Mouse (Mus musculus): ENCODE data around the gene Fbxl19.
"Not testable (repeated sequence)": the region's sequence is repeated elsewhere in the genome, so short reads cannot be mapped to it uniquely, and the experiment has no call there.

Gene Fbxl19

GRCm38 (mm10) chr7:127732066-127732465, 12.3 kb upstream of the Fbxl19 start, which contains the start of gene Ctf2:
Ctf2 (minus strand) TSS chr7:127732166.
- DNase-seq: not testable (repeated sequence)

GRCm38 (mm10) chr7:127745251-127745651, 908 bp downstream of the Fbxl19 start:
- DNase-seq: peak; percentile 88

- peak; percentile 75 for DNase-seq
These were observed 1.5 kb downstream of the Fbxl19 start for GRCm38 (mm10) chr7:127745652-127746493.

- peak; percentile 40 for DNase-seq
These were observed 2.5 kb downstream of the Fbxl19 start for GRCm38 (mm10) chr7:127746494-127747491.

- DNase-seq: no peak
These were observed 3.4 kb downstream of the Fbxl19 start for GRCm38 (mm10) chr7:127747559-127748234.

GRCm38 (mm10) chr7:127748235-127748560, 3.9 kb downstream of the Fbxl19 start:
- DNase-seq: no peak

GRCm38 (mm10) chr7:127750131-127751127, 6.1 kb downstream of the Fbxl19 start:
- DNase-seq: no peak

GRCm38 (mm10) chr7:127751619-127752018, 7.3 kb downstream of the Fbxl19 start:
- DNase-seq: no peak

GRCm38 (mm10) chr7:127752069-127752468, 7.7 kb downstream of the Fbxl19 start:
- DNase-seq: no peak

GRCm38 (mm10) chr7:127753158-127753557, 8.8 kb downstream of the Fbxl19 start:
- no peak for DNase-seq

- DNase-seq: no peak
These were observed 9.4 kb downstream of the Fbxl19 start for GRCm38 (mm10) chr7:127753741-127754140.

- no peak for DNase-seq
These were observed 15.4 kb downstream of the Fbxl19 start for GRCm38 (mm10) chr7:127759716-127760115.

GRCm38 (mm10) chr7:127760478-127760877, 16.1 kb downstream of the Fbxl19 start:
- DNase-seq: no peak

- peak; percentile 57 for DNase-seq
These were observed 16.7 kb downstream of the Fbxl19 start for GRCm38 (mm10) chr7:127761026-127761425.

- DNase-seq: no peak
These were observed 19.3 kb downstream of the Fbxl19 start for GRCm38 (mm10) chr7:127763642-127764041.

- no peak for DNase-seq
These were observed 21.4 kb downstream of the Fbxl19 start for GRCm38 (mm10) chr7:127765756-127766155.

GRCm38 (mm10) chr7:127766851-127767609, 22.7 kb downstream of the Fbxl19 start:
- no peak for DNase-seq

- DNase-seq: no peak
These were observed 23.5 kb downstream of the Fbxl19 start for GRCm38 (mm10) chr7:127767671-127768345.

GRCm38 (mm10) chr7:127768346-127768996, 24.1 kb downstream of the Fbxl19 start:
- peak; percentile 37 for DNase-seq
